Mouse (Mus musculus) testis, adult 2 months (tissue): ENCODE results near the gene Rpl27a. TPM values are rescaled to one million over a fixed set of nuclear protein-coding genes. Genes with fewer than 3 reads are reported as not detected.

Experiments used
- H3K27ac ChIP-seq: fragments of 200-500 bp; 2 replicates; pipeline ENCODE4 v1.5.1; 2012; ENCODE audit warnings: low read depth, low read length; ENCODE audit not compliant: control insufficient read depth, insufficient read depth
- H3K27me3 ChIP-seq: fragments of 200-500 bp; 2 replicates; pipeline ENCODE4 v1.6.1; 2012; ENCODE audit warnings: mild to moderate bottlenecking, low read length, moderate library complexity; ENCODE audit not compliant: control insufficient read depth, insufficient read depth
- H3K36me3 ChIP-seq: fragments of 200-500 bp; 2 replicates; pipeline ENCODE4 v1.6.1; 2012; ENCODE audit warnings: mild to moderate bottlenecking, low read length; ENCODE audit not compliant: control insufficient read depth, insufficient read depth
- H3K4me1 ChIP-seq: fragments of 200-500 bp; 2 replicates; pipeline ENCODE4 v1.6.1; 2012; ENCODE audit warnings: low read length; ENCODE audit not compliant: control insufficient read depth, insufficient read depth
- H3K4me3 ChIP-seq: fragments of 200-500 bp; 2 replicates; pipeline ENCODE4 v1.5.1; 2012; ENCODE audit warnings: low read depth, mild to moderate bottlenecking, low read length, moderate library complexity, mixed read lengths; ENCODE audit not compliant: control insufficient read depth
- CTCF ChIP-seq: fragments of 200-500 bp; IDR thresholded peaks from 2 replicates; pipeline ENCODE4 v1.5.1; 2012; ENCODE audit warnings: low read depth, mild to moderate bottlenecking, inconsistent platforms, low read length, moderate library complexity; ENCODE audit not compliant: control insufficient read depth, insufficient read depth, insufficient replicate concordance
- POLR2A ChIP-seq: fragments of 200-500 bp; IDR thresholded peaks from 2 replicates; pipeline ENCODE4 v1.6.1; 2012; ENCODE audit warnings: low read depth, mild to moderate bottlenecking, inconsistent platforms, low read length, moderate library complexity; ENCODE audit not compliant: control insufficient read depth
- polyA plus RNA-seq: library from polyadenylated mRNA; depleted of rRNA; stranded (reverse); fragments of >200 nt; gene quantifications from 2 replicates; pipeline ENCODE4 v1.2.3, GENCODE M21; 2012

The Rpl27a gene
- polyA plus RNA-seq, 1 experiment = 185 TPM

- Histone ChIP-seq H3K36me3 (no peaks in the 10 kb centered on the region), H3K4me3 (no peak overlapping the region), H3K27me3 (no peaks in the 10 kb centered on the region), H3K27ac (no peak overlapping the region), H3K4me1 (no peaks in the 10 kb centered on the region)
- TF ChIP-seq POLR2A (no peak), CTCF (no peak)
Observed at GRCm38 (mm10) chr7:109545255-109545993, 26.5 kb downstream of the Rpl27a start.

- H3K4me1 ChIP-seq = no peaks in the 10 kb centered on the region
- no peak overlapping the region for H3K27ac ChIP-seq
- no peaks in the 10 kb centered on the region for H3K27me3 ChIP-seq
- TF ChIP-seq POLR2A = no peak
- TF ChIP-seq CTCF = no peak
- H3K36me3 ChIP-seq = no peaks in the 10 kb centered on the region
- no peak overlapping the region for H3K4me3 ChIP-seq
Observed at GRCm38 (mm10) chr7:109546186-109546585, 27.2 kb downstream of the Rpl27a start.

- H3K4me3 ChIP-seq = no peak overlapping the region
- TF ChIP-seq POLR2A (no peak), CTCF (no peak)
- H3K27me3 ChIP-seq = no peaks in the 10 kb centered on the region
- no peaks in the 10 kb centered on the region for H3K4me1 ChIP-seq
- H3K36me3 ChIP-seq = no peaks in the 10 kb centered on the region
- H3K27ac ChIP-seq = no peak overlapping the region
Observed at GRCm38 (mm10) chr7:109546726-109547125, 27.8 kb downstream of the Rpl27a start.

DNA sequence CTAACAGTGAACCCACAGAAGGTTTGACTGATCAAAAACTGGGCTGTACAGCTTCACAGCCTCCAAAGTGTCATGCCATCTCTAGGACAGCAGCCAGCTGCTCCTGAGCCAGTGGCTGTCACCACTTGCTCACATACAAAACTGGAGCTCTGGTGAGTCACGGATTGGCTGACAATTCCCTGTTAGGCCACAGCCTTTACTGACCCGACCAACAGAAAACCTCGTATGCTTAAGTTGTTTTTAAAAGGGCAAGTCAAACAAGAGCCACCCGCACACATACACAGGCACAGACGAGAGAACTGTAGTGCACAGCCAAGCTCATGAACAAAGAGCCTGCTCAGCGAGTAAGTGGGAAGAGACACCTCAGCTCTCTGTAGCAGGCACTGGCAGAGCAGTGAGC, 40.6 kb downstream of the Rpl27a start:
- H3K4me3 ChIP-seq = no peak overlapping the region
- H3K27ac ChIP-seq = no peak overlapping the region
- H3K36me3 ChIP-seq = no peaks in the 10 kb centered on the region
- no peaks in the 10 kb centered on the region for H3K27me3 ChIP-seq
- H3K4me1 ChIP-seq = peaks cover 2% of the 10 kb centered on the region; the same call in 1 of the 2 replicates
- TF ChIP-seq POLR2A = no peak
- no peak for TF ChIP-seq CTCF

- Histone ChIP-seq H3K36me3 (no peaks in the 10 kb centered on the region), H3K27ac (no peak overlapping the region), H3K4me1 (peaks cover 2% of the 10 kb centered on the region; the same call in 1 of the 2 replicates), H3K27me3 (no peaks in the 10 kb centered on the region), H3K4me3 (no peak overlapping the region)
- TF ChIP-seq CTCF = no peak
- no peak for TF ChIP-seq POLR2A
Observed at GRCm38 (mm10) chr7:109561466-109562153, 42.7 kb downstream of the Rpl27a start.

- no peak for TF ChIP-seq CTCF
- TF ChIP-seq POLR2A = no peak
- Histone ChIP-seq H3K36me3 (no peaks in the 10 kb centered on the region), H3K4me3 (no peak overlapping the region), H3K4me1 (0 out of 2 replicates have a peak, but pooled peaks cover 2% of the 10 kb centered on the region), H3K27me3 (no peaks in the 10 kb centered on the region), H3K27ac (no peak overlapping the region)
Observed at GRCm38 (mm10) chr7:109562154-109562599, 43.2 kb downstream of the Rpl27a start.

DNA sequence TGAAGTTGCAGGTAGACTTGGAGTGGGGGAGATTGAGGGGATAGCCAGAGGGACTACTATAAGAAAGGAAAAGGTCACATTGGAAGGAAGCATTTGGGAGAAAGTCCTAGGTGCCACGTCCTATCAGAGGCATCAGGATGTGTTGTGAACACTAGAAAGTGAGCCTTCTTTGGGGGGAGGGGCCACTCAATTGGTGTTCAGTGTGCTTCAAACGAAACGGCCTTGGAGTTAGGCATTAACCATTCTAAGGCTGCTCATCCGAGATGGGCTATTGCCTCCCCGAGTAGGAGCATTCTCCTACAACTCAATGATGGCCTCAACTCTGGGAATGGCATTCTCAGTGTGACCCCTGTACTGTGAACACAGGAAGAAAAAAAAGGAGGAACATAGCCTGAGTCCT, 43.7 kb downstream of the Rpl27a start:
- TF ChIP-seq POLR2A (no peak), CTCF (no peak)
- Histone ChIP-seq H3K27ac (no peak overlapping the region), H3K4me1 (0 out of 2 replicates have a peak, but pooled peaks cover 2% of the 10 kb centered on the region), H3K4me3 (no peak overlapping the region), H3K27me3 (no peaks in the 10 kb centered on the region), H3K36me3 (no peaks in the 10 kb centered on the region)
